Mouse (Mus musculus): ENCODE results near the gene Mfsd12. TPM values are rescaled to one million over a fixed set of nuclear protein-coding genes. Genes with fewer than 3 reads are reported as not detected.

Gene Mfsd12
- 12.5 and 12.6 TPM in 2 replicates for polyA plus RNA-seq (2015; fragmentation: Nextera tagmentation; extraction: Ambion mirVana)

DNA sequence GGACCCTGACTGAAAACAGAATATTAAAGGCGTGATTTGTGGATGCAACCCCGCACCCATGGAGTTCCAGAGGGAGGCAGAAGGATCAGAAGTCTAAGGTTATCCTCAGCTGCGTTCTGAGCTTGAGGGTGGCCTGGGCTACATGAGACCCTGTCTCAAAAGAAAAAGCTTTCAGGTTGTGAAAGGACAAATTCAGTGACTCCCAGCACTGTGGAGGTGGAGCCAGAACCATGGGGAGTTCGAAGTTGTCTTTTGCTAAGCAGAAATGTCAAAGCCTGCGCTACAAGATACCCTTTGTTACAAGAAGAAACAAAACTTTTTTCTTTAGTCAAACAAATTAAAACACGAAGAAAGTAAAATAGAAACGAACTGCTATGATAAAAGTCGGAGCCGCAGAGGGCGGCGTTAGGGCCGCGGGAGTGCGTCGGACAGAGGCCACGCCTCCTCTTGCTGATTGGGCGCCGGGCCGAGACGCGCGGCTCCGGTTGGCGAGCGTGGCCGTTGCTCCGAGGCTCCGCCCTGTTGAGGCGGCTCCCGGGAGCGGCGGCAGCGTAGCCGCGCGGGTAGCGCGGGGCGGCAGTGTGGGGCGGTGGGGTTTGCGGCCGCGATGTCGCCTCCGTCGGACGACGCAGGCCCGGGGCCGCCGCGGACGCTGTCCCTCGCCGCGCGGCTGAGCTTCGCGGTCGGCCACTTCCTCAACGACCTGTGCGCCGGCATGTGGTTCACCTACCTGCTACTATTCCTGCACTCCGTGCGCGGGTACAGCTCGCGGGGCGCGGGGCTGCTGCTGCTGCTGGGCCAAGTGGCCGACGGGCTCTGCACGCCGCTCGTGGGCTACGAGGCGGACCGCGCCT lies at the start of gene Mfsd12:
TSS of gene Mfsd12 (plus strand) at position 501 of the 854 bp plus-strand sequence.

DNA sequence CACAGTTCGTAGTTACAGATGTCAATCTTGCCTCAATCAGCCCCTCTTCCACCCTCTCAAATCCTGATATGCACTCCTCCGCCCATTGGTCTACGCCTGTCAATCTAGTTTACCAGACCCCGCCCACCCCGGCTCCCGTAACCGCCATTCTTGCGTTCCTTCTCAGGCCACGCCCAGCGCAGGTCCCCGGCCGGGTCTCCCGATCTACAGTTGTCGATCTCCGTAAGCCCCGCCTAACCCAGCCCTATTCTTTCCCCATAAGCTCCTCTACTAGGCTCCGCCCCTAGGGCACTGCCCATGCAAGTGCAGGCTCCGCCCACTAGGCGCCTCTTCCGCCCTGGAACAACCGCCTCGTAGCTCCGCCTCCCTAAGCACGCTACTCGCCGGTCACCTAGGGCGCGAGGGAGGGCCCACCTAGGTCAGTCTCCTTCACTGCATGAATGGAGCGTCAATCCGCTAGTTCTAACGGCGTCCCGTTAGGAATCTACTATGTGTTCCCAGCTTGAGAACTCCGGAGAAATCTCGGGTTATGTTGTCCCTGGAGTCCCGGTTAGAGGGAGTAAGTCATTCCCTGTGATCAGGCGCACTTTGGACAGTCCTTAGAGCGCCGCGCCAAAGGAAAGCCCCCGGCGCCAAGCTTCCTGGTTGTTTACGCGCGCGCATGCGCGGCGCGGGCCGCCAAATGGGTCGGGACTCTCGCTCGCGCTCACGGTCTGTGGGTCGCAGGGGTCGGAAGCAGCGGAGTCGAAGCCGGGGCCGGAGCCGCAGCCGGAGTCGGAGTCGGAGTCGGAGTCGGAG lies 36.5 kb upstream of the Mfsd12 start, which contains the start of gene Cactin:
TSS of gene Cactin (plus strand) at position 554 of the 798 bp plus-strand sequence.

DNA sequence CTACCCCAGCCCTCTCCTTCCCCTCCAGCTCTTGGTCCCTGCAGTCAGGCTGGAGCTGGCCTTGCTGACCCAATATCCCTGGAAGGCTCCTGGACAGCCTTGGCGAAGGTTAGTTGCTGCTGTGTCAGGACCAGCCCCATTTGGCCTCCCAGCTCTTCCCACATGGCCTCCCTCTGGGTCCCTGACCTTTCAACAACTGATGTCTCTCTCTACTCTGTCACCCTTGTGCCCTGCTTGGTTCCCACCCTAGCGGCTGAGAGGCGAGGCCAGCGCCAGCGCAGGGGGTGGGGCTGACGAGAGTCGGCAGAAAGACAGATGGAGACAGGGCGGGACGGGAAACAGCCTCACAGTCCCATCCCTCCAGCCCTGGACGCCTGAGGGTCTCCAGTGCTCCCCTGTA lies 28.9 kb upstream of the Mfsd12 start, which contains the start of gene Tbxa2r:
TSS of gene Tbxa2r (plus strand) at position 346 of the 400 bp plus-strand sequence.

DNA sequence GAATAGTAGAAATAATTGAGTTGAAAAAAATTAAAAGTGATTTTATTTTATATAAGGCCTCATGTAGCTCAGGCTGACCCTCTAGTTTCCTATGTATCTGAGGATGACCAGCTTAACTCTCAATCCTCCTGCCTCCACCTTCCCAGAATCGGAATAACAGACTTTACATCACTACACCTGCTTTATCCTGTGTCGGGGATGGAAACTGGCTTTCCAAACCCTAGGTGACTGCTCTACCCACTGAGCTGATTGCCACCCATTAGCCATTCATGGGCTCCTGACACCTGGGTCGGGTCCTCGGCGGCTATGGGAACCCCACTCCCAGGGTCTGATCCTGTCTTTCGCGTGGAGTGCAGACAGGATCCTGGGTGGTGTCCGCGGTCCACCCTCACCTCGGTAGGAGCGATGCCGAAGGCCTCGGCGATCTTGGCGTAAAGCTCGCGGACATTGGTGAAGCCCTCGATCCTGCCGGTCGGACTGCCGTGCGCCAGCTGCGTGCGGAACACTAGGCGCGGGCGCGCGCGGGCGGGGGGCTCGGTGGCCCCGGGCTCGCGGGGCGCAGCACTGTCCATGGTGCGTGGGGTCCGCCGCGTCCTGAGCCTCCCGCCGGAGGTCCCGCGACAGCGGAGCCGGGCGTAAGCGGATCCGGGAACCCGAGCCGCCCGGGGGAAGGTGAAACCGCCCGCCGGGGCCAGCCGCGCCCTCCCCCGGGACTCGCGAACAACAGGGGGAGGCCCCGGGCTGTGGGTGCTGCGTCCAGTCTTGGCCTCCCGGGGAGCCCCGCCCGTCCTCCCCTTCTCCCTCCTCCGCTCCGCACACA lies 14.4 kb upstream of the Mfsd12 start, which contains the start of gene Gipc3:
TSS of gene Gipc3 (minus strand) at position 581 of the 820 bp plus-strand sequence.

DNA sequence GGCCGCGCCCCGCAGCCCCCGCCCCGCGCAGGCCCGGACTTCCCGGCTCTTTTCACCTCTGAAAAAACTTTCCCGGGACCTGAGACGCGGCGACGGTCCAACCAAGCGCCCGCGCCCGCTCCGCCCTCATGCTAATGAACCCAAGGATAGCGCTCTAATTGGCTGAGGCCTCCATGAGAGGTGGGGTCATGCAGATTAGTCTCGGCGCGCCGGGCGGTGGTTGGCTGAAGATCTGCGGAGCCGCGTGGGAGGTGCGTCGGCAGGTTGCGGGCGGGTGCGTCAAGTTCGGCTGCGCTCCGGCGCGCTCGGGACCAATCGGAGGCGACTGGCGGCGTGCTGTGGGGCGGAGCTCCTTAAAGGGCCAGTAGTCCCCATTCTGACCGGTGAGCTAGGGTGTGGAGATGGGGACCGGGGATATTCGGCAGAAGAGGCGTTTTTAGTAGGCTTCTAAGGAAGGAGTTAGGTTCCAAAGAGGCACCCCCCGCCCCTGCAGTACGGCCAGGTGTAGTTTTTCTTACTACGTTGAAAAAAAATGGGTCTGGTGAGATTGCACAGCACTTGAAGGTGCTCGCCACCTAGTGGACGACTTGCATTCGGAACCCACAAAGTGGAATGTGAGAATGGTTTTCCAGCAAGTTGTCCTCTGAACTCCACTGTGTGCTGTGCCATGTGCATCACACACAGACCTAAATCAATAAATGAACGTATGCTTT lies 6.8 kb upstream of the Mfsd12 start, which contains the start of gene Hmg20b:
TSS of gene Hmg20b (minus strand) at position 130 of the 713 bp plus-strand sequence.

DNA sequence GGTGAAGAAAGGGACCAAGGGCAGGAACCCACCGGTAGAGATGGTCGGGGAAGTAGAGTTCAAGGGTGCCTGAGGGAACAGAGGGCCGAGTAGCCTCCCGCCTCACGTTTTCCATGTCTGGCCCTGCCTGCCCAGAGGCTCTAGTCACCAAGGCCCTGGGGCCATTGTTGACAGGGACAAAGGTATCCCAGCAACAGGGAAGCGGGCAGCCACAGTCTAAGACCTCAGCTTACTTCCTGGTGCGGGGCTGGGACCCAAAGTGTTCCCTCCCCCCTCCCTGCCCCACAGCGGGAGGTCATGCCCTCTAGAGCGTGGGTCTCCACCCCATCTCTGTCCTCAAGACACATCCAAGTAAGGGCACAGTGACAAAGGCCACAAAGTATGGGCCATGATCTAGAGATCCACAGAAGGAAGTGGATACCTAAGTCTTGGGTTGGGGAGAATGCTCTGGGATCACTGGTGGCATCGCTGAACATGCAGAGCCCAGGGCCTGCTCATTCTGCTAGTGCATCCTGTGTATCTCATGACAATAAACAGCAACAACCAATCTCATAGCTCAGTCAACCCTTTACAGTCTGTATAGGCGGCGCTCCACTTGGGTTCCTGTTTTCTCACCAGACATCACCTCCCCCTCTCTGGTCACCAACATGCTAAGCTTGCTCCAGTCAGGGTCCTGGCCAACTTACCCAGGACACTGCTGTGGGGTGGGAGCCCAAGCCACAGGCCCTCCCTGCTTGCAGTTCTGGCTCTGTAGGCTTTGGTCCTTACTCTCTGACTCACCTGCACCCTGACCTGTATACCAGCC lies 8.6 kb downstream of the Mfsd12 start, which contains the start of gene 4930404N11Rik:
TSS of gene 4930404N11Rik (minus strand) at position 145 of the 805 bp plus-strand sequence.

DNA sequence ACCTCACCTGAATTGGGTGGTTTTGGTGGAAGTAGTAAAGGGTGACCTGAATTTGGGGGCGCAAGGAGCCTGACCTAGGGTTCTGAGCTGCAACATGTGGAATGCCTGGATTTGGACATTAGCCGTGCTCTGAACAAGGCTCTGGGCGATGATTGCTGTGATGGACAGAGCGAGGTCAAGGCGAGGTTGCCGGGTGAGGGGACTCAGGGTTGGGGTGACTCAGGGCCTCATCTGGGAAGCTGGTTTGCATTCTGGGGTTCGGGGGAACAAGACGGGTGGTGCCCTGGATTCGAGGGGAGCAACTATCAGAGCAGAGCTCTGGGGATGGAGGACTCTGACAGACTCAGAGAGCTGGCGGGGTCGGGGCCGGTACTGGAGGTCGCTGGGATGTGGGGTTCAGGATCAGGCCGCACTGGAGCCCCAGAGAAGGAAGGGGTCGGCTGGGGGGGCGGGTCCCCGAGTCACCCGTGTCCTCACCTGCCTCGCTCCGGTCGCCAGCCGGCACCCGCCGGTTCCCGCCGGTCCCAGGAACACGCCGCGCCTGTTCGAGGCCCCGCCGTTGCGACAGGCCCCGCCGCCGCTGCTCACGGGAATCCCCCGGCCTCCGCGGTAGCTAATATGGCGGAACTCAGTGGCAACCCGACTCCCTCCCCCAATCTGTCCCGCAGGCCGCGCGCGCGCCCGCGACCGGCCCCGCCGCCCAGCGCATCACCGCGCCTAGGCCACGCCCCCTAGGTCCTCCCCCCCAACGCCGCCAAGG lies 20.7 kb downstream of the Mfsd12 start, which contains the start of gene Fzr1:
TSS of gene Fzr1 (minus strand) at position 724 of the 760 bp plus-strand sequence.

DNA sequence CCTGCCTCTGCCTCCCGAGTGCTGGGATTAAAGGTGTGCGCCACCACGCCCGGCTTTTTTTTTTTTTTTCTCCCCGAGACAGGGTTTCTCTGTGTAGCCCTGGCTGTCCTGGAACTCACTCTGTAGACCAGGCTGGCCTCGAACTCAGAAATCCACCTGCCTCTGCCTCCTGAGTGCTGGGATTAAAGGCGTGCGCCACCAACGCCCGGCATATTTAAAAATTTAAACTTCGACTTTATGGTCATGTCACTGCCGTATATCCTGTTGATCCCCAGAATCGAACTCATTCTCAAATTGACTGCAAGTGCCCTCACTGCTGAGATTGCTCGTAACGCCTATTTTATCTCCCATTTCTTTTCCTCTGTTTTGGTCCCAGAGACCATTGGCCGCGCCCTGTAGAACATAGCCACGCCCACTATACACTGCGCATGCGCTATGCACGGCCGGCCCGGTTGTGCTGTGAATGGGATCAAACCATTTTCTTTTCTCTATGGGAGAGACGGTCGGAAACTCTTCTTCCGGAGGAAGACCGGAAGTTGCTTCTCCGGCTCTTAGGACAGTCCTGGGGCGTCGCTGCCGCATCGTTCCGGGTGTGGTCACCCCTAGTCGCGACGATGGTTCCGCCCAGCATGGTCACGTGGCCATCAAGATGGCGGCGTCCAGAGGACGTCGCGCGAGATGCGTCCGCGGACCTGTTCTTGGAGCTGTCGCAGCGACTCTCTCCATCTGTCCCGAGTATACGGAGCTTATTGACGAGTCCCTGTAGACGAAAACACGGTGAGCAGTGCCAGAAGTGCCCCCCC lies 26.7 kb downstream of the Mfsd12 start, which contains the start of the genes Dohh and Gm48551:
TSS of gene Dohh (plus strand) at position 627 of the 803 bp plus-strand sequence.
TSS of gene Gm48551 (plus strand) at position 665 of the 803 bp plus-strand sequence.

DNA sequence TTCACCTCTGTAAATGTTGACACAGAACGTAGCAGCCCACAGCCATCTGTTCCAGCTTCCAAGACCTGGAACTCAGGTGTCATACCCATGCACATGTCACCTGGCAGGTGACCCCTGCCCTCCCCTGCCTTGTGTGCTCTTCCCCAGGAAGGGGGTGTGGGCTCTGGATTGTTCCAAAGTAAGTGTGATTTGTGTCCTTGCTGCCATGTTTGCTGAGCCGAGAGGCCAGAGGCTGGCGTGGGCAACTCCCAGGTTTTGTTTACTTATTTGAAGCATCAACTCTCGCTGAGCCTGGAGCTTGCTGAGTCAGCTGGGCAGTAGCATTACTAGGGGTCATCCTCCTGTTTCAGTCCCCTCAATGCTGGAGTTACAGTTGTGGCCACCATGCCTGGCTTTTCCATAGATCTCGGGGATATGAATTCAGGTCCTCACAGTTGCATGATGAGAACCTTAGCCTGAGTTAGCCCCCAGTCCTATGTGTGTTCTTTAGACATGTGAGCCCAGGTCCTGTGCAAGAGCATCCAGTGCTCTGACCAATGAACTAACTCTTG lies 31.3 kb downstream of the Mfsd12 start, which contains the start of gene Gm48552:
TSS of gene Gm48552 (plus strand) at position 501 of the 551 bp plus-strand sequence.

DNA sequence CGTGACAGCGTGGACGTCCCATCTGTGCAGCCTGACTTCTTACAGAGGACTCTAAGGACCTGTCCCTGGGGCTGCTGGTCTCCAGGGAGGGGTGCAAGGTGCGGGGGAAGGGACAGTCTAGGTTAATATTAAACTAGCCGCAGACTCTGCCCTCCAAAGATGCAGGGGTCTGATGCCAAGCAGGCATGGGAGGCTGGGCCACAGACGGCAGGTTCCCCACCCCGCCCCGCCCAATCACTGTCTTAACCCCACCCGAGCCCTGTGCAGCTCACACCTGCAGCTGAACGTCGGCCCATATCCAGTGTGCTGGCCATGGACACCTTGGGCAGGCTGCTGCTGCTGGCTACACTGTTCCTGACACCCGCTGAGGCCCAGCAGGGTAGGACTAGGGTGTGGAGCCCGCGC lies 35.5 kb downstream of the Mfsd12 start, which contains the start of gene Smim24:
TSS of gene Smim24 (plus strand) at position 271 of the 405 bp plus-strand sequence.

Small RNA genes within 50 kb of the gene (microRNA-seq; reads per million reads assigned to microRNA genes)
- gene Mir6913 = not detected

Other genes with a start within 250 kb of the Mfsd12 start
- gene Zbtb7a, start 222.3 kb upstream of the Mfsd12 start, polyA plus RNA-seq (2015; fragmentation: Nextera tagmentation; extraction: Ambion mirVana) = 45.5 and 48.9 TPM in 2 replicates
- gene Pias4, start 189.6 kb upstream of the Mfsd12 start, polyA plus RNA-seq (2015; fragmentation: Nextera tagmentation; extraction: Ambion mirVana) = 19.0 and 21.1 TPM in 2 replicates
- gene Eef2, start 180.9 kb upstream of the Mfsd12 start, polyA plus RNA-seq (2015; fragmentation: Nextera tagmentation; extraction: Ambion mirVana) = 446 and 467 TPM in 2 replicates
- 54.2 and 57.0 TPM in 2 replicates for gene Dapk3, start 174.5 kb upstream of the Mfsd12 start, polyA plus RNA-seq (2015; fragmentation: Nextera tagmentation; extraction: Ambion mirVana)
- gene 4930442H23Rik, start 173.6 kb upstream of the Mfsd12 start, polyA plus RNA-seq (2015; fragmentation: Nextera tagmentation; extraction: Ambion mirVana) = 0.12 and 0.23 TPM in 2 replicates
- gene Nmrk2, start 155.4 kb upstream of the Mfsd12 start, polyA plus RNA-seq (2015; fragmentation: Nextera tagmentation; extraction: Ambion mirVana) = 0.31 and 0.40 TPM in 2 replicates
- 0.08 and 0.18 TPM in 2 replicates for gene Atcay, start 126.7 kb upstream of the Mfsd12 start, polyA plus RNA-seq (2015; fragmentation: Nextera tagmentation; extraction: Ambion mirVana)
- gene Zfr2, start 124.3 kb upstream of the Mfsd12 start, polyA plus RNA-seq (2015; fragmentation: Nextera tagmentation; extraction: Ambion mirVana) = 3.7 and 4.1 TPM in 2 replicates
- 0.53 and 0.67 TPM in 2 replicates for gene Matk, start 104.6 kb upstream of the Mfsd12 start, polyA plus RNA-seq (2015; fragmentation: Nextera tagmentation; extraction: Ambion mirVana)
- gene Mrpl54, start 90.6 kb upstream of the Mfsd12 start, polyA plus RNA-seq (2015; fragmentation: Nextera tagmentation; extraction: Ambion mirVana) = 227 and 233 TPM in 2 replicates
- 43.8 and 51.5 TPM in 2 replicates for gene Apba3, start 90.5 kb upstream of the Mfsd12 start, polyA plus RNA-seq (2015; fragmentation: Nextera tagmentation; extraction: Ambion mirVana)
- 12.6 and 14.9 TPM in 2 replicates for gene Tjp3, start 65.9 kb upstream of the Mfsd12 start, polyA plus RNA-seq (2015; fragmentation: Nextera tagmentation; extraction: Ambion mirVana)
- gene Pip5k1c, start 64.5 kb upstream of the Mfsd12 start, polyA plus RNA-seq (2015; fragmentation: Nextera tagmentation; extraction: Ambion mirVana) = 31.1 and 32.7 TPM in 2 replicates
- 18.1 and 20.3 TPM in 2 replicates for gene Cactin, start 36.4 kb upstream of the Mfsd12 start, polyA plus RNA-seq (2015; fragmentation: Nextera tagmentation; extraction: Ambion mirVana)
- 28.6 and 36.1 TPM in 2 replicates for gene Tbxa2r, start 28.8 kb upstream of the Mfsd12 start, polyA plus RNA-seq (2015; fragmentation: Nextera tagmentation; extraction: Ambion mirVana)
- 0.65 and 0.87 TPM in 2 replicates for gene Gipc3, start 14.2 kb upstream of the Mfsd12 start, polyA plus RNA-seq (2015; fragmentation: Nextera tagmentation; extraction: Ambion mirVana)
- 67.4 and 70.3 TPM in 2 replicates for gene Hmg20b, start 7.0 kb upstream of the Mfsd12 start, polyA plus RNA-seq (2015; fragmentation: Nextera tagmentation; extraction: Ambion mirVana)
- gene 4930404N11Rik, start 8.3 kb downstream of the Mfsd12 start, polyA plus RNA-seq (2015; fragmentation: Nextera tagmentation; extraction: Ambion mirVana) = 1.5 and 1.8 TPM in 2 replicates
- gene Fzr1, start 21.0 kb downstream of the Mfsd12 start, polyA plus RNA-seq (2015; fragmentation: Nextera tagmentation; extraction: Ambion mirVana) = 35.5 and 38.2 TPM in 2 replicates
- 67.0 and 71.2 TPM in 2 replicates for gene Dohh, start 26.9 kb downstream of the Mfsd12 start, polyA plus RNA-seq (2015; fragmentation: Nextera tagmentation; extraction: Ambion mirVana)
- gene Gm48551, start 27.0 kb downstream of the Mfsd12 start, polyA plus RNA-seq (2015; fragmentation: Nextera tagmentation; extraction: Ambion mirVana) = 1.6 and 2.1 TPM in 2 replicates
- 0.42 and 0.73 TPM in 2 replicates for gene Gm48552, start 31.5 kb downstream of the Mfsd12 start, polyA plus RNA-seq (2015; fragmentation: Nextera tagmentation; extraction: Ambion mirVana)
- 1.7 and 2.0 TPM in 2 replicates for gene Smim24, start 35.6 kb downstream of the Mfsd12 start, polyA plus RNA-seq (2015; fragmentation: Nextera tagmentation; extraction: Ambion mirVana)
- 69.4 and 71.2 TPM in 2 replicates for gene Nfic, start 98.1 kb downstream of the Mfsd12 start, polyA plus RNA-seq (2015; fragmentation: Nextera tagmentation; extraction: Ambion mirVana)
- gene Celf5, start 125.2 kb downstream of the Mfsd12 start, polyA plus RNA-seq (2015; fragmentation: Nextera tagmentation; extraction: Ambion mirVana) = 0.12 and 0.18 TPM in 2 replicates
- gene Ncln, start 138.9 kb downstream of the Mfsd12 start, polyA plus RNA-seq (2015; fragmentation: Nextera tagmentation; extraction: Ambion mirVana) = 49.9 and 50.1 TPM in 2 replicates
- gene S1pr4, start 142.6 kb downstream of the Mfsd12 start, polyA plus RNA-seq (2015; fragmentation: Nextera tagmentation; extraction: Ambion mirVana) = 0.20 and 0.71 TPM in 2 replicates
- gene Gna15, start 166.7 kb downstream of the Mfsd12 start, polyA plus RNA-seq (2015; fragmentation: Nextera tagmentation; extraction: Ambion mirVana) = 6.1 and 11.1 TPM in 2 replicates
- gene Gna11, start 187.7 kb downstream of the Mfsd12 start, polyA plus RNA-seq (2015; fragmentation: Nextera tagmentation; extraction: Ambion mirVana) = 48.8 and 49.2 TPM in 2 replicates
- gene Aes, start 202.0 kb downstream of the Mfsd12 start, polyA plus RNA-seq (2015; fragmentation: Nextera tagmentation; extraction: Ambion mirVana) = 437 and 457 TPM in 2 replicates
- 6.6 and 7.9 TPM in 2 replicates for gene Tle2, start 217.1 kb downstream of the Mfsd12 start, polyA plus RNA-seq (2015; fragmentation: Nextera tagmentation; extraction: Ambion mirVana)
- 15.5 and 16.2 TPM in 2 replicates for gene Tle6, start 243.6 kb downstream of the Mfsd12 start, polyA plus RNA-seq (2015; fragmentation: Nextera tagmentation; extraction: Ambion mirVana)
- 0.18 and 0.62 TPM in 2 replicates for gene BC025920, start 248.8 kb downstream of the Mfsd12 start, polyA plus RNA-seq (2015; fragmentation: Nextera tagmentation; extraction: Ambion mirVana)

Data from urinary bladder, postnatal 0 days (tissue).